Mouse (Mus musculus) midbrain, embryonic 11.5 days (tissue): ENCODE data around the gene Slc6a8. TPM values are rescaled to one million over a fixed set of nuclear protein-coding genes. Genes with fewer than 3 reads are reported as not detected.
A peak's percentile ranks its signal among the peaks of the same experiment; 100 is the strongest.

Source experiments
- ATAC-seq: fragments of 200-750 bp; cut with Nextera tagmentation; 2 replicates; pipeline ENCODE4 v1.8.0; 2017; ENCODE audit warnings: moderate TSS enrichment, moderate library complexity; ENCODE audit not compliant: low FRiP score
- DNase-seq: peaks from one replicate; pipeline ENCODE4 v3.0.0; 2015; ENCODE audit warnings: low spot score; ENCODE audit errors: missing footprints
- H3K27ac ChIP-seq: fragments of 300-500 bp; sonication (generic); 2 replicates; pipeline ENCODE4 v1.5.1; 2014; ENCODE audit warnings: low read depth, low read length
- H3K27me3 ChIP-seq: fragments of 300-500 bp; sonication (generic); 2 replicates; pipeline ENCODE4 v1.6.1; 2014; ENCODE audit warnings: mild to moderate bottlenecking, low read length, moderate library complexity, mixed read lengths; ENCODE audit not compliant: control insufficient read depth, insufficient read depth
- H3K36me3 ChIP-seq: fragments of 300-500 bp; sonication (generic); 2 replicates; pipeline ENCODE4 v1.6.1; 2014; ENCODE audit warnings: mild to moderate bottlenecking, low read length, moderate library complexity, mixed read lengths; ENCODE audit not compliant: control insufficient read depth, insufficient read depth
- H3K4me1 ChIP-seq: fragments of 300-500 bp; sonication (generic); 2 replicates; pipeline ENCODE4 v1.6.1; 2014; ENCODE audit warnings: low read length; ENCODE audit not compliant: control insufficient read depth, insufficient read depth
- H3K4me2 ChIP-seq: fragments of 300-500 bp; sonication (generic); 2 replicates; pipeline ENCODE4 v1.6.1; 2014; ENCODE audit warnings: mild to moderate bottlenecking, moderate library complexity
- H3K4me3 ChIP-seq: fragments of 300-500 bp; sonication (generic); 2 replicates; pipeline ENCODE4 v1.5.1; 2014; ENCODE audit warnings: low read depth, low read length
- H3K9ac ChIP-seq: fragments of 300-500 bp; sonication (generic); 2 replicates; pipeline ENCODE4 v1.6.1; 2014; ENCODE audit warnings: low read length
- H3K9me3 ChIP-seq: fragments of 300-500 bp; sonication (generic); 2 replicates; pipeline ENCODE4 v1.6.1; 2016; ENCODE audit warnings: low read length; ENCODE audit not compliant: control insufficient read depth
- WGBS: fragments of 180-500 bp; shearing (Covaris S2); extraction: QIAGEN DNeasy Blood & Tissue Kit; methylation state at CpG from one replicate; pipeline ENCODE4 v1.1.7; 2014; 5-methylcytosine and 5-hydroxymethylcytosine counted together
- polyA plus RNA-seq: library from polyadenylated mRNA; unstranded; fragments of >200 nt; fragmentation: Nextera tagmentation; extraction: Ambion mirVana; gene quantifications from 2 replicates; pipeline ENCODE4 v1.2.1, GENCODE M21; 2014

Gene Slc6a8
- polyA plus RNA-seq: 6.0 and 6.6 TPM in 2 replicates

DNA sequence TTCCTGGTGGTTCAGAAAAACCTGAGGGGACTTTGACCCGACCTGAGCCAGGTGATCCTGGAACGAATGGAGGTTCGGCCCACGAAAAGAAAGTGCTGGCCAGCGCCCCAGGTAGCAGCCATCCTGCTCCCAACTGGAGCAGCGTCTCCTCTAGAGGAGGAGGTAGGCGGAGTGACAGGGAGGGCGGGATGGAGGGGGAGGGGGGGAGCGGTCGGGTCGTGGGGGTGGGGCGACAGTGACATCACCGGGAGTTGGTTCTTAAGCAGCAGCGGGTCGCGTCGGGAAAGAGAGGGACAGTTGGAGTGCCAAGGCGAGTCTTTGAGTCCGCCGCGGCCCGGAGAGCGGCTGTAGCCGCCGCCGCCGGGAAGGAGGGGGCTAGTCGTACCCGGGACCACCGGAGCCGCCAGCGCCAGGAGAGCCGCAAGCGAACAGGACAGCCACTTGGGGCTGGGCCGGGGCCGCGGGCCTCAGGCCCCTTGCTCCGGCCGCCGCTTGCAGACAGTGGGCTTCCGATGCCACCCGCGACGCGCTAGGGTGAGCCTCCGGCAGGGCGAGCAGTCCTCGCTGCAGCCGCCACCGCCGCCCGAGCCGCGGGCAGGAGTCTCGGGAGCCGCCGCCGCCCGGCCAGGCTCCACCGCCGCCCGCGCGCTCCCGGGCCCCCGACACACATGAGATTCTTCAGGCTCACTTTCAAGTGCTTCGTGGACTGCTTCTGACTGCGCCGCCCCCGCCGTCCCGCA, at the start of gene Slc6a8:
Gene Slc6a8, plus strand, starts transcription at position 272 of the 740 bp plus-strand sequence.
- Histone ChIP-seq H3K36me3 (no peaks in the 10 kb centered on the region; the same call in 1 of the 2 replicates), H3K9ac (peak within 1 kb of the TSS; percentile 70), H3K4me3 (peak within 1 kb of the TSS; percentile 57), H3K27me3 (no peaks in the 10 kb centered on the region), H3K9me3 (no peaks in the 10 kb centered on the region), H3K4me2 (peak within 1 kb of the TSS; percentile 68), H3K4me1 (peaks cover 3% of the 10 kb centered on the region; the same call in 1 of the 2 replicates), H3K27ac (no peak within 1 kb of the TSS)
- peak; percentile 78 for ATAC-seq
- DNase-seq: peak; percentile 93
- WGBS: 13% methylated on average over 36 of the region's 72 CpGs

GRCm38 (mm10) chrX:73626981-73627380, 46.0 kb upstream of the Slc6a8 start:
- ATAC-seq (no peak), DNase-seq (no peak)
- Histone ChIP-seq H3K9ac (no peak overlapping the region), H3K27ac (no peak overlapping the region), H3K4me3 (no peak overlapping the region), H3K9me3 (no peaks in the 10 kb centered on the region), H3K4me1 (no peaks in the 10 kb centered on the region), H3K27me3 (no peaks in the 10 kb centered on the region), H3K36me3 (no peaks in the 10 kb centered on the region), H3K4me2 (no peak overlapping the region)

- Histone ChIP-seq H3K36me3 (no peaks in the 10 kb centered on the region), H3K27ac (no peak overlapping the region), H3K9ac (no peak overlapping the region), H3K4me1 (0 out of 2 replicates have a peak, but pooled peaks cover 2% of the 10 kb centered on the region), H3K4me2 (peak overlapping the region; percentile 22), H3K27me3 (peaks cover 43% of the 10 kb centered on the region), H3K9me3 (no peaks in the 10 kb centered on the region), H3K4me3 (no peak overlapping the region; the same call in 1 of the 2 replicates)
- ATAC-seq (no peak), DNase-seq (no peak)
- 16% methylated on average over 18 of the region's 19 CpGs for WGBS
Measured at GRCm38 (mm10) chrX:73635425-73635824, 37.5 kb upstream of the Slc6a8 start.

DNA sequence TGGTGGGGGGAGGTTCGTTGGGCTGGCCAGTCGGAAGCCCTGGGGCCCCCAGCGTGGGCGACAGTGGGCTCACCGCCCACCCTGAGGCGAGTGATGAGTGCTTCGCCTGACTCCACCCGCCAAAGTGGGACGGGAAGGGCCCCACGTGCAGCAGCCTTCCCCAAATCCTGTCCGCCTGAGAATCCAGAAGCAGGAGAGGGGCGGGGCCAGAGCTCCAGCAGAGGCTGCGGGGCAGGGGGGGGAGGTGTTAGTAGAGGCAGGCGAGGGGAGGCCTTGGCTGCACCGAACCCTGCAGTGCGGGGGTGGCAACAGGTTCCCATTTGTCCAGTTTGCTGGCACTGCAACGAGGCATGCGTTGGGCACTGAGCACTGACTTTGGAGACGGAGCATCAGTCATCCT, 35.5 kb upstream of the Slc6a8 start:
- 12% methylated on average over 18 of the region's 19 CpGs for WGBS
- Histone ChIP-seq H3K9ac (no peak overlapping the region), H3K36me3 (no peaks in the 10 kb centered on the region), H3K27me3 (peaks cover 48% of the 10 kb centered on the region), H3K4me2 (peak overlapping the region; percentile 48), H3K4me1 (0 out of 2 replicates have a peak, but pooled peaks cover 2% of the 10 kb centered on the region), H3K4me3 (peak overlapping the region; percentile 20), H3K27ac (no peak overlapping the region), H3K9me3 (no peaks in the 10 kb centered on the region)
- ATAC-seq (0 out of 2 replicates have a peak, but pooled peaks have one; percentile 20), DNase-seq (peak; percentile 84)

DNA sequence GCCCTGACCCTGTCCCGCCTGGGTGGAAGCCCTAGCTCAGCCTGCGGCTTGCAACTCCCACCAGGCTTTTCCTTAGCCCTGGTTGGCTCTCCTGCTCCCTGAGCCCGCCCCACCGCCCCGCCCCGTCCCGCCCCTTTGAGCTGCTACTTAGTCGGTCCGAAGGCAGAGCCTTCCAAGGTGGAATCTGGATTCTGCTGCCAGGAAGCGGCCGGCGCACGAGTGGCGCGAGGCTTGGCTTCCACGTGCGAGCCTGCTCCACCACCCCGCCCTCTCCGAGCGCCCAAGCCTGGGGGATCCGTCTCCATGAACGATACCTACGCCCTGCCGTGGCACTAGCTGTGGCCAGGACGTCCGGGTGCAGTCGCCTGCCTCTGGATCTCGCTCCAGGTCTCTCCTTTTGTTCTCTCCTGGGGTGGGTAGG, 33.7 kb upstream of the Slc6a8 start, which contains the start of gene Dusp9:
Gene Dusp9, plus strand, starts transcription at position 165 of the 421 bp plus-strand sequence.
- H3K9ac ChIP-seq: 0 out of 2 replicates have a peak within 1 kb of the TSS, but pooled peaks have one; percentile 12
- peak within 1 kb of the TSS; percentile 53 for H3K4me2 ChIP-seq
- no peaks in the 10 kb centered on the region for H3K36me3 ChIP-seq
- peaks cover 48% of the 10 kb centered on the region for H3K27me3 ChIP-seq
- H3K9me3 ChIP-seq: no peaks in the 10 kb centered on the region
- ATAC-seq (peak; percentile 86), DNase-seq (peak; percentile 91)
- H3K27ac ChIP-seq: no peak within 1 kb of the TSS
- 0 out of 2 replicates have a peak, but pooled peaks cover 2% of the 10 kb centered on the region for H3K4me1 ChIP-seq
- WGBS: 23% methylated on average over 28 of the region's 28 CpGs
- peak within 1 kb of the TSS; percentile 29 for H3K4me3 ChIP-seq

DNA sequence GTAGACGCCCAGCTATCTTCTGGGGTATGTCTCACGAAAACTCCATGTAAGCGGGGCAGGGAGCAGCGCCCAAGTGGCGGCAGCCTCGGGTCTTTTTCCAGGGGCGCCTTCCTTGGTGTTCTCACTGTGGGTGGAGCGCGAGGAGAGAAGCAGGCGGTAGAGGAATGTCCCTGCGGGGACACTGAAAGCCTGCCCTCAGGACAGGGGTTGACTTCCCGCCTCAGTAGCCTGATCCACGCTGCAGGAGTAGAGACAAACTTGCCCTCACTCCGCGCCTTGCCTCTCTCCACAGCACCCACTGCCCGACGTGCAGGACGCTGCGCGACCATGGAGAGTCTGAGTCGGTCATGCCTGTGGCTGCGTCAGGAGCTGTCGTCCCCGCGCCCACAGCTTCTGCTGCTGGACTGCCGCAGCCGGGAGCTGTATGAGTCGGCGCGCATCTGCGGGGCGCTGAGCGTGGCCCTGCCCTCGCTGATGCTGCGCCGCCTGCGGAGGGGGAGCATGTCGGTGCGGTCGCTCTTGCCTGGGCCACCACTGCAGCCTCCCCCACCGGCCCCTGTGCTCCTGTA, 33.0 kb upstream of the Slc6a8 start:
- 7% methylated on average over 33 of the region's 41 CpGs for WGBS
- Histone ChIP-seq H3K36me3 (no peaks in the 10 kb centered on the region), H3K4me3 (peak overlapping the region; percentile 29), H3K9ac (no peak overlapping the region), H3K4me1 (0 out of 2 replicates have a peak, but pooled peaks cover 2% of the 10 kb centered on the region), H3K4me2 (peak overlapping the region; percentile 53), H3K27ac (no peak overlapping the region), H3K27me3 (peaks cover 45% of the 10 kb centered on the region), H3K9me3 (no peaks in the 10 kb centered on the region)
- ATAC-seq: 0 out of 2 replicates have a peak, but pooled peaks have one; percentile 8
- peak; percentile 89 for DNase-seq

DNA sequence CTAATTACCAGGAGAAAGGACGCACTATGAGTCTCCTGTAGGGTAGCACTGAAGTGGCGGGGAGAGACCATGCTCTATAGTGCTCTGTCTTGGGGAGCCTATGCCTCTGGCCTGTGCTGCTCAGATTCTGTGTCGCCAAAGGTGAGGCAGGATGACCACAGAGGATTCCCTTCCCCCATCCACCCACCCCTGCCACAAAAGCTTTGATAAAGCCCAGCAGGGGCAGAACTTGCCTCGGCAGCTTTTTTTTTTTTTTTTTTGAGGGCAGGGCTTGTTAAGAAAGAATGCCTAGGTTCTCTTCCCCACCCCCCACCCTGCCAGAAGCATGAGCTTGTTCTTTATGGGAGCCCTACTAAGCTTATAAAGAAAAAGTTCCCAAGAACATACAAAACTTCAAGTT, 27.8 kb upstream of the Slc6a8 start:
- Histone ChIP-seq H3K27me3 (peaks cover 8% of the 10 kb centered on the region), H3K4me2 (no peak overlapping the region), H3K36me3 (no peaks in the 10 kb centered on the region), H3K9ac (no peak overlapping the region), H3K9me3 (no peaks in the 10 kb centered on the region), H3K4me1 (no peaks in the 10 kb centered on the region), H3K4me3 (no peak overlapping the region), H3K27ac (no peak overlapping the region)
- 38% methylated on average over 4 of the region's 4 CpGs for WGBS
- ATAC-seq: no peak
- no peak for DNase-seq

- no peak overlapping the region for H3K9ac ChIP-seq
- H3K27ac ChIP-seq: no peak overlapping the region
- H3K4me2 ChIP-seq: no peak overlapping the region
- no peak for ATAC-seq
- H3K36me3 ChIP-seq: no peaks in the 10 kb centered on the region
- no peaks in the 10 kb centered on the region for H3K4me1 ChIP-seq
- H3K4me3 ChIP-seq: no peak overlapping the region
- no peak for DNase-seq
- no peaks in the 10 kb centered on the region; the same call in 1 of the 2 replicates for H3K27me3 ChIP-seq
- no peaks in the 10 kb centered on the region for H3K9me3 ChIP-seq
- WGBS: 81% methylated on average over 3 of the region's 3 CpGs
Measured at GRCm38 (mm10) chrX:73650869-73651268, 22.1 kb upstream of the Slc6a8 start.

DNA sequence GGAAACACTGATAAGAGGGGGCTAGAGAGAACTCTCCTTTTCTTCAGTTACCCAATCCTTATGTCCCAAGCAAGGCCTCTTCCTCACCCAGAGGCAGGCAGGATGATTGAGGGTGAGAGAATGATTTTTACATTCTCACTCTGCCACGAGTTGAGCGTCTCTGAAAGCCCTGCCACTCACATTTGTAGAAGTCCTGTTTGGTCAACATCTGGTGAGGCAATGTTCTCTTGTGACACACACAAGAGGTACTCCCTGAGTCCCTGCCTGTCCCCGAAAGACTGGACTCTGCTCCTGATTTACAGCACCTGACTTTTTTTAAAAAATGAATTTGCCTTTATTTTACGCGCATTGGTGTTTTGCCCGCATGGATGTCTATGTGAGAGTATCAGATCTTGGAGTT, 19.6 kb upstream of the Slc6a8 start:
- H3K9me3 ChIP-seq: no peaks in the 10 kb centered on the region
- ATAC-seq: no peak
- H3K4me2 ChIP-seq: no peak overlapping the region
- no peak overlapping the region for H3K4me3 ChIP-seq
- H3K9ac ChIP-seq: no peak overlapping the region
- no peaks in the 10 kb centered on the region for H3K36me3 ChIP-seq
- WGBS: 87% methylated on average over 6 of the region's 6 CpGs
- no peak overlapping the region for H3K27ac ChIP-seq
- DNase-seq: no peak
- H3K27me3 ChIP-seq: no peaks in the 10 kb centered on the region; the same call in 1 of the 2 replicates
- no peaks in the 10 kb centered on the region for H3K4me1 ChIP-seq
